Mouse (Mus musculus) retina, postnatal 1 day (tissue): ENCODE results near the gene Ccdc149.

Experiments used
- DNase-seq: peaks from one replicate; pipeline ENCODE4 v3.0.0-alpha.2; 2012

The Ccdc149 gene

GRCm38 (mm10) chr5:52470991-52471801 lies at the start of gene Ccdc149:
TSS of gene Ccdc149 (minus strand) at chr5:52471521.
- DNase-seq = peak; percentile 85

- DNase-seq = no peak
These were observed 48.6 kb upstream of the Ccdc149 start for GRCm38 (mm10) chr5:52519921-52520320.

- DNase-seq = peak; percentile 65
These were observed 44.8 kb upstream of the Ccdc149 start for GRCm38 (mm10) chr5:52516072-52516476.

GRCm38 (mm10) chr5:52515246-52516021 lies 44.1 kb upstream of the Ccdc149 start:
- peak; percentile 89 for DNase-seq

- no peak for DNase-seq
These were observed 39.8 kb upstream of the Ccdc149 start for GRCm38 (mm10) chr5:52511089-52511488.

- DNase-seq = no peak
These were observed 38.1 kb upstream of the Ccdc149 start for GRCm38 (mm10) chr5:52509416-52509815.

GRCm38 (mm10) chr5:52504666-52505065 lies 33.3 kb upstream of the Ccdc149 start:
- DNase-seq = no peak

GRCm38 (mm10) chr5:52504148-52504547 lies 32.8 kb upstream of the Ccdc149 start:
- DNase-seq = no peak

GRCm38 (mm10) chr5:52495671-52496070 lies 24.4 kb upstream of the Ccdc149 start:
- DNase-seq = no peak

- DNase-seq = no peak
These were observed 20.2 kb upstream of the Ccdc149 start for GRCm38 (mm10) chr5:52491496-52491895.

GRCm38 (mm10) chr5:52487559-52488430 lies 16.5 kb upstream of the Ccdc149 start:
- no peak for DNase-seq

GRCm38 (mm10) chr5:52476826-52477225 lies 5.5 kb upstream of the Ccdc149 start:
- DNase-seq = no peak

GRCm38 (mm10) chr5:52476292-52476701 lies 5.0 kb upstream of the Ccdc149 start:
- DNase-seq = peak; percentile 91

- no peak for DNase-seq
These were observed 2.7 kb upstream of the Ccdc149 start for GRCm38 (mm10) chr5:52473988-52474387.

GRCm38 (mm10) chr5:52470551-52470950 lies 770 bp downstream of the Ccdc149 start:
- no peak for DNase-seq

GRCm38 (mm10) chr5:52467841-52468240 lies 3.5 kb downstream of the Ccdc149 start:
- DNase-seq = no peak

GRCm38 (mm10) chr5:52462447-52462846 lies 8.9 kb downstream of the Ccdc149 start:
- no peak for DNase-seq

- DNase-seq = no peak
These were observed 9.7 kb downstream of the Ccdc149 start for GRCm38 (mm10) chr5:52461434-52462124.

- no peak for DNase-seq
These were observed 12.0 kb downstream of the Ccdc149 start for GRCm38 (mm10) chr5:52459308-52459707.

- peak; percentile 25 for DNase-seq
These were observed 14.2 kb downstream of the Ccdc149 start for GRCm38 (mm10) chr5:52457154-52457553.

GRCm38 (mm10) chr5:52450821-52451220 lies 20.5 kb downstream of the Ccdc149 start:
- DNase-seq = peak; percentile 29

- DNase-seq = peak; percentile 45
These were observed 22.1 kb downstream of the Ccdc149 start for GRCm38 (mm10) chr5:52449187-52449586.
